Mouse (Mus musculus) C2C12 (cell line): ENCODE measurements at regions not wholly inside any gene's neighbourhood (a gene's known extent, or its start where the extent isn't known, plus 50 kb on each side); places are given as distances from the start of the nearest gene placed in this dataset.

Source experiments
- MYOD1 ChIP-seq: IDR thresholded peaks from one replicate; pipeline ENCODE4 v1.6.1; 2011; ENCODE audit warnings: low read depth; ENCODE audit not compliant: control insufficient read depth, insufficient read length
- USF1 ChIP-seq: IDR thresholded peaks from one replicate; pipeline ENCODE4 v1.6.1; 2011; ENCODE audit warnings: low read depth, mild to moderate bottlenecking, control low read depth, moderate library complexity

DNA sequence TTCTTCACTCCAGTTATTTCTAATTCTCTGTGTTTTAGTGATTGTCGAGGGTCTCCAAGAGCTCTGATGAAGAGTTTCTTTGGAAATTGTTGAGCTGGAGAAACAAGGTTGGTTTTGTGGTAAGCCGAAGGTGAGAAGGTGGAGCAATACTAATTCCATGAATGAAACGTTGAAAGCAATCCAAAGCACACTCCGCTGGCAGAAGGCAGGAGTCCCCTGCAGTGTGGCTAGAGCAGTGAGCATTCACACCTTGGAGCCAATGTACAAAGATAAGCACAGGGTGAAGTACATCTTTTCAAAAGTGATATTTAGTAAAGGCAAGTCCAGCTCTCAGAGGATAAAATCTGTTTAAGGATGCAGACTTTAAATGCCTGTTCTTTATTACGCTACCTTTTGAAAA is 208.2 kb upstream of the Far2 start:
- TF ChIP-seq USF1 (no peak), MYOD1 (no peak)
